Mouse (Mus musculus): ENCODE results near the gene Pld1. TPM values are rescaled to one million over a fixed set of nuclear protein-coding genes. Genes with fewer than 3 reads are reported as not detected.

The Pld1 gene
- polyA plus RNA-seq, 1 experiment from 2014 or later: 5.0 TPM

GRCm38 (mm10) chr3:28080116-28080515, 141.6 kb downstream of the Pld1 start:
- Histone ChIP-seq H3K4me1 (replicated peaks; ENCODE audit: insufficient read depth, low read length) (no peaks in the 10 kb centered on the region), H3K27ac (no peak overlapping the region), H3K4me2 (ENCODE audit: low read length) (no peak overlapping the region), H3K9ac (ENCODE audit: low read depth, low read length) (no peak overlapping the region), H3K9me3 (replicated peaks; ENCODE audit: low read length) (no peaks in the 10 kb centered on the region), H3K36me3 (ENCODE audit: insufficient read depth, low read length) (peaks cover 4% of the 10 kb centered on the region; the same call in 1 of the 2 replicates), H3K27me3 (ENCODE audit: insufficient read depth, low read length) (no peaks in the 10 kb centered on the region), H3K4me3 (replicated peaks; ENCODE audit: low read depth, low read length) (no peak overlapping the region)
- TF ChIP-seq CTCF (IDR thresholded peaks at IDR 0.05; ENCODE audit: low read depth): no peak
- 100% methylated on average over 1 of the region's 1 CpGs for WGBS
- DNase-seq (ENCODE audit: low spot score): no peak
- ATAC-seq (replicated peaks; ENCODE audit: low FRiP score, low read depth): no peak

DNA sequence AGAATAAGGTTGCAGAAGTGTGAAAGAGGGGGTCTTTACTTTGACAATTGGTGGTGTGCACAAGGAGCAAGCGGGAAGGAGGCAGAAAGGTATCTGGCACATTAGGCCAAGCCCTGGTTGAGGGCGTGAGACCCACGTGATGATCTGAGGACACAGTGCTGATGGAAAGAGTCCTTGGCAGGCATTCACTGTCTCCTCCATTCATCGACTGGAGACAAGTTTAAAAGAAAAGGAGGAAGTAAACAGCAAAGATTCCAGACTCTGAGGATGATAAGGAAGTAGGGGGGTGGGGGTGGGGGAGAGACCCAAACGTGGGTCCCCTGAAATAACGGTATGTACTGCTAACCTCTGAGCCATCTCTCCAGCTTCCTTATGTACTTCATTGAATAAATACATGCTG, 142.5 kb downstream of the Pld1 start:
- no peak overlapping the region for H3K4me2 ChIP-seq (ENCODE audit: low read length)
- no peaks in the 10 kb centered on the region for H3K27me3 ChIP-seq (ENCODE audit: insufficient read depth, low read length)
- no peak for TF ChIP-seq CTCF (IDR thresholded peaks at IDR 0.05; ENCODE audit: low read depth)
- ATAC-seq (replicated peaks; ENCODE audit: low FRiP score, low read depth) (no peak), DNase-seq (ENCODE audit: low spot score) (no peak)
- no peak overlapping the region for H3K4me3 ChIP-seq (replicated peaks; ENCODE audit: low read depth, low read length)
- H3K4me1 ChIP-seq (replicated peaks; ENCODE audit: insufficient read depth, low read length): no peaks in the 10 kb centered on the region
- no peak overlapping the region for H3K9ac ChIP-seq (ENCODE audit: low read depth, low read length)
- H3K36me3 ChIP-seq (ENCODE audit: insufficient read depth, low read length): peaks cover 4% of the 10 kb centered on the region; the same call in 1 of the 2 replicates
- no peak overlapping the region for H3K27ac ChIP-seq
- H3K9me3 ChIP-seq (replicated peaks; ENCODE audit: low read length): no peaks in the 10 kb centered on the region
- WGBS: 68% methylated on average over 6 of the region's 6 CpGs

DNA sequence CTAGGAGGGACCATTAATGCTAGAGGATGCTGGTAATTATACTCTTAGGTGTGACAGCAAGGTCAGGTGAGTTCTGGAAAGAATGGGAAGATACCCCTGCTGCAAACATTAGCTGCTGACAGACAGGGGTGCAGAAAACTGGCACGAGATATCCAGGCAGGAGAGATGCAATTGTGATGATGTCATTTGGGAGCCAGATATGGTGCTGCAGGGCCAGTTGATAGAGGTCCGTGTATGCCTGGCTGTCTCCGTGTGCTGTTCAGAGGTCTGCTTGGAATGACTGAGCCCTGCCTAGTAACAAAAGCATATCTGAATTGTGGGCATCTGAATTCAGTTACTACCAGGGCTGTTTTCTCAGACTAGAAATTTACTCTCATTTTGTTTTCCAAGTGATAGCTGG, 144.7 kb downstream of the Pld1 start:
- H3K4me2 ChIP-seq (ENCODE audit: low read length): no peak overlapping the region
- H3K9ac ChIP-seq (ENCODE audit: low read depth, low read length): no peak overlapping the region
- H3K4me3 ChIP-seq (replicated peaks; ENCODE audit: low read depth, low read length): no peak overlapping the region
- no peaks in the 10 kb centered on the region for H3K27me3 ChIP-seq (ENCODE audit: insufficient read depth, low read length)
- H3K27ac ChIP-seq: no peak overlapping the region
- H3K36me3 ChIP-seq (ENCODE audit: insufficient read depth, low read length): no peaks in the 10 kb centered on the region
- WGBS: 83% methylated on average over 3 of the region's 3 CpGs
- no peak for TF ChIP-seq CTCF (IDR thresholded peaks at IDR 0.05; ENCODE audit: low read depth)
- ATAC-seq (replicated peaks; ENCODE audit: low FRiP score, low read depth) (no peak), DNase-seq (ENCODE audit: low spot score) (no peak)
- H3K4me1 ChIP-seq (replicated peaks; ENCODE audit: insufficient read depth, low read length): no peaks in the 10 kb centered on the region
- no peaks in the 10 kb centered on the region for H3K9me3 ChIP-seq (replicated peaks; ENCODE audit: low read length)

DNA sequence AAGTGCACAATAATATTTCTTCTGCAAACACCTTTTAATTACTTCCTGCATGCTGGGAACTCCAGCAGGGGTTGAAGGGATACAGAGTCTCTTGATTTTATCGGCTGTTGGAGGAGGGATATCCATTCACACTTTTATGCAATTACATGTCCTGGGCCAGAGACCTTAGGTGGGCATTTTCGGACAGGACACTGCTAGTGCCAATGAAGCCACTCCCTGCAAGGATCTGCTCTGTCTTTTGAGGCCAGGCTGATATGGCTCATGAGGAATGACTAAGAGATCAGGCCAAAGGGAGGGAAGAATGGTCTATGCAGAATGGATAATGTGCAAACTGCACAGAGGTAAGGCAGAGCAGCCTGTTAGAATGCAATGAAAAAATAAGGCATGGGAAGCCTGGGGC, 145.8 kb downstream of the Pld1 start:
- DNase-seq (ENCODE audit: low spot score): no peak
- TF ChIP-seq CTCF (IDR thresholded peaks at IDR 0.05; ENCODE audit: low read depth): no peak
- 62% methylated on average over 2 of the region's 2 CpGs for WGBS

GRCm38 (mm10) chr3:28091296-28091695, 152.8 kb downstream of the Pld1 start:
- no peak overlapping the region for H3K4me2 ChIP-seq (ENCODE audit: low read length)
- H3K4me1 ChIP-seq (replicated peaks; ENCODE audit: insufficient read depth, low read length): no peaks in the 10 kb centered on the region
- WGBS: 73% methylated on average over 1 of the region's 1 CpGs
- H3K27ac ChIP-seq: no peak overlapping the region
- no peak overlapping the region for H3K9ac ChIP-seq (ENCODE audit: low read depth, low read length)
- DNase-seq (ENCODE audit: low spot score) (no peak), ATAC-seq (replicated peaks; ENCODE audit: low FRiP score, low read depth) (no peak)
- H3K4me3 ChIP-seq (replicated peaks; ENCODE audit: low read depth, low read length): no peak overlapping the region
- H3K9me3 ChIP-seq (replicated peaks; ENCODE audit: low read length): no peaks in the 10 kb centered on the region
- TF ChIP-seq CTCF (IDR thresholded peaks at IDR 0.05; ENCODE audit: low read depth): no peak
- no peaks in the 10 kb centered on the region for H3K36me3 ChIP-seq (ENCODE audit: insufficient read depth, low read length)
- H3K27me3 ChIP-seq (ENCODE audit: insufficient read depth, low read length): no peaks in the 10 kb centered on the region

More for the DNA sequence above, 145.8 kb downstream of the Pld1 start:
- Histone ChIP-seq H3K4me1 (replicated peaks; ENCODE audit: insufficient read depth, low read length) (no peaks in the 10 kb centered on the region), H3K9ac (ENCODE audit: low read depth, low read length) (no peak overlapping the region), H3K27me3 (ENCODE audit: insufficient read depth, low read length) (no peaks in the 10 kb centered on the region), H3K27ac (no peak overlapping the region), H3K4me3 (replicated peaks; ENCODE audit: low read depth, low read length) (no peak overlapping the region), H3K36me3 (ENCODE audit: insufficient read depth, low read length) (no peaks in the 10 kb centered on the region), H3K9me3 (replicated peaks; ENCODE audit: low read length) (no peaks in the 10 kb centered on the region), H3K4me2 (ENCODE audit: low read length) (no peak overlapping the region)
- no peak for ATAC-seq (replicated peaks; ENCODE audit: low FRiP score, low read depth)

GRCm38 (mm10) chr3:28091741-28092140, 153.2 kb downstream of the Pld1 start:
- H3K4me1 ChIP-seq (replicated peaks; ENCODE audit: insufficient read depth, low read length): no peaks in the 10 kb centered on the region
- ATAC-seq (replicated peaks; ENCODE audit: low FRiP score, low read depth): no peak

DNA sequence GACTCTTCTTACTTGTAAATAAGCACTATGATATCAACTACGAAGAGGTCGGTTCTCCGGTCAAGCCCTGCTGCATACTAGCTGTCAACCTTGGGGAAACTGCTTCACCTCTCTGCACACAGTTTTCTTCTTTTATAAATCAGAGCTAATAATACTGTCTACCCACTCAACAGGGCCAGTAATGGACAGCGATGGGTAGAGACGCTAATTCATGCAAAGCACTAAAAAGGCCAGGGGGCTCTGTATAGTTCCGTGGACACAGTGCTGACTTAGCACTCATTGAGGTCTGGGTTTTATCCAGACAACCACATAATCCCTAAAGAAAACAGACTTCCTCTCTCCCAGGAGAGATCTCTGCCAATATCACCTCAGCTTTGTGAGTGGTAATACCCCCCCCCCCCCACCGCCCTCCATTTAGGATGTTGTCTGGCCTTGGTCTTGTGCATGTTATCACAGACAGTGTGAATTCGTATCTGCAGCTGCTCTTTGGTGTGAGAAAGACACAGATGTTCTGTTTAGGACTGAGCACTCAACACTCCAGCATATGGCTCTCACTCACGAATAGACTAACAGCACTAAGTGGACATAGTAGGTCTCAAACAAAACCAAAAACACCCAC, 155.3 kb downstream of the Pld1 start:
- H3K27me3 ChIP-seq (ENCODE audit: insufficient read depth, low read length): no peaks in the 10 kb centered on the region
- DNase-seq (ENCODE audit: low spot score): peak; percentile 21
- 50% methylated on average over 9 of the region's 9 CpGs for WGBS
- H3K36me3 ChIP-seq (ENCODE audit: insufficient read depth, low read length): no peaks in the 10 kb centered on the region
- H3K9ac ChIP-seq (ENCODE audit: low read depth, low read length): no peak overlapping the region
- no peak for TF ChIP-seq CTCF (IDR thresholded peaks at IDR 0.05; ENCODE audit: low read depth)
- H3K4me1 ChIP-seq (replicated peaks; ENCODE audit: insufficient read depth, low read length): no peaks in the 10 kb centered on the region
- H3K27ac ChIP-seq: no peak overlapping the region
- no peak for ATAC-seq (replicated peaks; ENCODE audit: low FRiP score, low read depth)
- no peaks in the 10 kb centered on the region for H3K9me3 ChIP-seq (replicated peaks; ENCODE audit: low read length)
- H3K4me2 ChIP-seq (ENCODE audit: low read length): no peak overlapping the region
- no peak overlapping the region for H3K4me3 ChIP-seq (replicated peaks; ENCODE audit: low read depth, low read length)

More at GRCm38 (mm10) chr3:28091741-28092140, 153.2 kb downstream of the Pld1 start:
- no peaks in the 10 kb centered on the region for H3K9me3 ChIP-seq (replicated peaks; ENCODE audit: low read length)
- 81% methylated on average over 2 of the region's 2 CpGs for WGBS
- TF ChIP-seq CTCF (IDR thresholded peaks at IDR 0.05; ENCODE audit: low read depth): no peak
- no peaks in the 10 kb centered on the region for H3K27me3 ChIP-seq (ENCODE audit: insufficient read depth, low read length)
- no peak overlapping the region for H3K4me2 ChIP-seq (ENCODE audit: low read length)
- no peak for DNase-seq (ENCODE audit: low spot score)
- no peak overlapping the region for H3K4me3 ChIP-seq (replicated peaks; ENCODE audit: low read depth, low read length)
- H3K27ac ChIP-seq: no peak overlapping the region
- H3K9ac ChIP-seq (ENCODE audit: low read depth, low read length): no peak overlapping the region
- no peaks in the 10 kb centered on the region for H3K36me3 ChIP-seq (ENCODE audit: insufficient read depth, low read length)

Data from kidney, postnatal 0 days (tissue).